Comparison of ENCODE assay signal across 19 mouse cellular contexts in genomic region chr10:128606483-128606882, GRCm38 (mm10).
"Had no signal": no experiment of that assay in that cellular context is flagged by ENCODE, and none has a peak within 500 bp of the region (broad histone marks: within the 10 kb centered on the region; RNA-seq: fewer than 3 reads in every experiment).

No protein-coding gene starts in this region.

- H3K4me2 ChIP-seq: lung, embryonic 14.5 days; midbrain, embryonic 12.5 days; neural tube, embryonic 13.5 days; neural tube, embryonic 15.5 days had no signal

- H3K9ac ChIP-seq: lung, embryonic 14.5 days; midbrain, embryonic 12.5 days; neural tube, embryonic 13.5 days; neural tube, embryonic 15.5 days had no signal

- H3K27me3 ChIP-seq: midbrain, embryonic 12.5 days; neural tube, embryonic 13.5 days; neural tube, embryonic 15.5 days had no signal

- H3K4me1 ChIP-seq: midbrain, embryonic 10.5 days; midbrain, embryonic 12.5 days; neural tube, embryonic 13.5 days; neural tube, embryonic 15.5 days had no signal

- ATAC-seq: midbrain, embryonic 16.5 days had no signal

- H3K4me3 ChIP-seq: midbrain, embryonic 10.5 days; midbrain, embryonic 12.5 days; myocyte; neural tube, embryonic 13.5 days; neural tube, embryonic 15.5 days had no signal

- H3K27ac ChIP-seq: midbrain, embryonic 10.5 days; midbrain, embryonic 12.5 days; neural tube, embryonic 13.5 days; neural tube, embryonic 15.5 days had no signal

- H3K36me3 ChIP-seq: midbrain, embryonic 10.5 days; midbrain, embryonic 12.5 days; neural tube, embryonic 13.5 days; neural tube, embryonic 15.5 days had no signal

- DNase-seq: lung, adult 18-20 months; lung, embryonic 14.5 days; lung, postnatal 10 days; lung, postnatal 4 days; midbrain, embryonic 14.5 days; retina, postnatal 1 day; right cerebral cortex, adult 18-20 months; right cerebral cortex, postnatal 25 days; right cerebral cortex, postnatal 4 days; spleen, adult 18-20 months; thymus, adult 18-20 months; thymus, postnatal 25 days; thymus, postnatal 4 days had no signal

- H3K9me3 ChIP-seq: midbrain, embryonic 10.5 days; midbrain, embryonic 12.5 days; neural tube, embryonic 13.5 days; neural tube, embryonic 15.5 days had no signal
